Mouse (Mus musculus) mammary gland, adult 2 months (tissue): ENCODE measurements around the gene Gnb1l. TPM values are rescaled to one million over a fixed set of nuclear protein-coding genes. Genes with fewer than 3 reads are reported as not detected.

Experiments
- polyA plus RNA-seq: library from polyadenylated mRNA; depleted of rRNA; stranded (reverse); fragments of >200 nt; gene quantifications from 2 replicates; pipeline ENCODE4 v1.2.3, GENCODE M21; 2012; ENCODE audit warnings: low replicate concordance; rRNA removed

Gnb1l gene
- polyA plus RNA-seq: 13.1 and 20.3 TPM in 2 replicates

GRCm38 (mm10) chr16:18498558-18498990 is at the start of gene Gnb1l, which contains the start of gene Rtl10:
Gnb1l (plus strand) TSS chr16:18498713.
Rtl10 (plus strand) TSS chr16:18498901.

DNA sequence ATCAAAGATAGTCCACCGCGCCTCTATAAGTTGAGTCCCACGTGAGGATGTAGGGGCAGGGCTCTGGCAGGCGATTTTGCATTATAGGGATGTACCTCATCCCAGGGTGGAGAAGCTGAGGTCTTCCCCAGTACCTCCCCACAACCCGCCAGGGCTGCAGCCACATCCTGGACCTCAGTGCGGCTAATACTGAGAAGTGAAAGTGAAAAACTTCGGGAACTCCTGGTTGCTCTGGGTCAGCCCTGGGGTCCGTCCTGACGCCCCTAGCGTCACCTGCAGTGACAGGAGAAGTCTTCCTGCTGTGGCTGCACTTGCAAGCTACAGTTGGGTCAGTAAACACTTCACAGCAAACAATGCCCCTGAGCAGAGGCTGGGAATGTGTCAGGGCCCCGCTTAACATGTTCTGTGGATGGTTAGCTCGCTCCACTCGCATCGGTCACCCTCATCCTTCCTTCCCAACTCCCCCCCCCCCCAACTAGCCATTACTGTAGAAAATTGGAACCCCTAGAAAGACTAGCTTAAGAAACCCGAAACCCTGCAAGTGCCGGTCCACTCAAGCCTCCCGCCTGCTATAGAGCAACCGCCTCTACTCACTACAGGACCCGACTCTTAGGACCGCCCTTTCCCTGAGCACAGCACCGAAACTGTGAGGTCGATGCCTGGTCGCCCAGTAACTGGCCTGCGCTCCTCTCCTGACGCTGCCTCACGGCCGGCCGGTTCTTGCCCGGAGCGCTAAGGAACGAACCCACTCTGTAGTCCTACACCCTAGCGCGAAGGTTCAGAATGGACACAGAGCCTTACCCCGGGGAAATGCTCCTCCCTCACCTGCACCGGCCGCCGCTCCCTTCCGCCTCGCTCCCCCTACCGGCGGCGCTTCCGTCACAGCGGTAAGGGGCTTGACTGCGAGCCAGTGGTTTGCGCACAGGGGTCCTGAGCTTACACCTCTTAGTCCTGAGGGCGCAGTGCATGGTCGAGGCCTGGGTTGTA is 91.6 kb downstream of the Gnb1l start, which contains the start of gene Tbx1:
Gene Tbx1 (minus strand): TSS at position 868 of the 987 bp plus-strand sequence.

Other genes with a start within 250 kb of the Gnb1l start
- gene Ranbp1, start 250.0 kb upstream of the Gnb1l start, polyA plus RNA-seq: 23.0 and 50.7 TPM in 2 replicates
- gene Gm49776, start 240.4 kb upstream of the Gnb1l start, polyA plus RNA-seq: not detected in 2 replicates
- gene Dgcr8, start 209.5 kb upstream of the Gnb1l start, polyA plus RNA-seq: 18.0 and 21.1 TPM in 2 replicates
- gene Tango2, start 150.6 kb upstream of the Gnb1l start, polyA plus RNA-seq: 39.5 and 70.7 TPM in 2 replicates
- 15.1 and 22.5 TPM in 2 replicates for gene Arvcf, start 150.5 kb upstream of the Gnb1l start, polyA plus RNA-seq
- gene Txnrd2, start 72.3 kb upstream of the Gnb1l start, polyA plus RNA-seq: 22.6 and 35.5 TPM in 2 replicates
- 428 and 474 TPM in 2 replicates for gene Comt, start 71.9 kb upstream of the Gnb1l start, polyA plus RNA-seq
- 9.1 and 10.9 TPM in 2 replicates for gene Rtl10, start 188 bp downstream of the Gnb1l start, polyA plus RNA-seq
- 3.7 and 21.5 TPM in 2 replicates for gene Tbx1, start 92.0 kb downstream of the Gnb1l start, polyA plus RNA-seq
- 0.80 and 8.0 TPM in 2 replicates for gene Gp1bb, start 123.7 kb downstream of the Gnb1l start, polyA plus RNA-seq
- gene Gm49601, start 127.7 kb downstream of the Gnb1l start, polyA plus RNA-seq: 10.5 and 12.7 TPM in 2 replicates
- gene Sept5, start 131.2 kb downstream of the Gnb1l start, polyA plus RNA-seq: 15.8 and 16.6 TPM in 2 replicates